Mouse (Mus musculus) naive thymus-derived CD4-positive, alpha-beta T cell, adult 2 months (primary cell): Measurements from ENCODE around the gene Ofd1.

Source experiments
- DNase-seq: peaks from one replicate; pipeline ENCODE4 v3.0.0-alpha.2; 2011; ENCODE audit warnings: low read depth

The Ofd1 gene

DNA sequence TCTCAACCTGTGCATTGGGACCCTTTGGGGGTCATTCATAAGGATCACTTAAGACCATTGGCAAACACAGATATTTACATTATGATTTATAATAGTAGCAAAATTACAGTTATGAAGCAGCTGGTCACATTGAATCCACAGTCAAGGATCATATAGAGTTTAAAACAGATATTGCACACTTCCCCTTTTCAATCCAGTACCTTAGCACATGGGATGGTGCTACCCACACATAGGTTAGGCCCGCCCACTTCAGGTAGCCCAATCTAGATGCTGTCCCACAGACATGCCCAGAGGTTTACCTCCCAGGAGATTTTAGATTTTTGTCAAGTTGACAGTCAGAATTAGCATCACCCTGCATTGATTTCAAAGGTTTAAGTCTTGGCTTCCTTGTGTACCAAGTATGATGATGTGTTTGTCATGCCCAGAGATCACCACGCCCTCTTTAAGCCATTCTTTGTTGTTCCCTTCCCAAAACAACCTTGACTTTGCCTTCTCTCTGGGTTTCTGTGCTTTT, 80.5 kb downstream of the Ofd1 start:
- DNase-seq: no peak

- DNase-seq: no peak
Measured at GRCm38 (mm10) chrX:166358955-166359354, 81.5 kb downstream of the Ofd1 start.

- DNase-seq: no peak
Measured at GRCm38 (mm10) chrX:166356276-166356675, 84.2 kb downstream of the Ofd1 start.

DNA sequence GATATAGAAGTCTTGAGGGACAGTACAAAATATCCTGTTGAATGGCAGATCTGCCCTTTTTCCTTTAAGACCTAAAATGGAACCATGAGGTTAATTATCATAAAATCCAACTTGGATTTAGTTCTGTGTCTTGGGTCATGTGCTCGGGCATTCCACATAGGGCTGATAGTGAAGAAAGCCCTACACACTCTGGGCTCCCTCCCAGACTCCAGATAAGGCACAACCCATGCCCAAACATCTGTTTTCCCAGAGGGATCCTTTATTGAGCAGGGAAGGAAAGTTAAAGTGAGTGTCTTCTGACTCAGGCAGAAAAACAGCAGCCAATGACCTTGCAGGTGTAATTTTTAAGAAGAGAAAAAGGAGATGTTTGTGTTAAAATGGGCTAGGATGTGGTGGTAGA, 85.6 kb downstream of the Ofd1 start:
- DNase-seq: no peak

- no peak for DNase-seq
Measured at GRCm38 (mm10) chrX:166353412-166353811, 87.1 kb downstream of the Ofd1 start.

GRCm38 (mm10) chrX:166351790-166352189, 88.7 kb downstream of the Ofd1 start:
- DNase-seq: peak; percentile 68

DNA sequence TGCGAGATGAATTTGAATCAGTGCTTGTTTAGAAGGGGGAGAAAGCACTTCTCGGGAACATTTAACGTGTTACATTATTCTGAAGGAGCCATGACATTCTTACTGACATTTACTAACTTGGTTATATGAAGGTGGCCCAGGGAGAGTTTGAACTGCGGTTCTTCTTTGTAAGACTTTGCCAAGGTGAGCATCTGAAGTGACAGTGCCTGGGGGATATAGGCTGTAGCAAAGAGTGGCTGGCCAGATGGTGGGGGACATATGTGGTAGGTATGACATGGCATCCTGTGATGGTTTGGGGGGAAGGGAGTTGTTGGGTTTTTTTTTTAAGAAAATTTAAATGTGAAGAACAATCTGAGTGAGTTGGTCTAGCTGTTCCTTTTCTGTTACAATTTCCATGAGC, 91.9 kb downstream of the Ofd1 start:
- no peak for DNase-seq

- no peak for DNase-seq
Measured at GRCm38 (mm10) chrX:166348086-166348485, 92.4 kb downstream of the Ofd1 start.

DNA sequence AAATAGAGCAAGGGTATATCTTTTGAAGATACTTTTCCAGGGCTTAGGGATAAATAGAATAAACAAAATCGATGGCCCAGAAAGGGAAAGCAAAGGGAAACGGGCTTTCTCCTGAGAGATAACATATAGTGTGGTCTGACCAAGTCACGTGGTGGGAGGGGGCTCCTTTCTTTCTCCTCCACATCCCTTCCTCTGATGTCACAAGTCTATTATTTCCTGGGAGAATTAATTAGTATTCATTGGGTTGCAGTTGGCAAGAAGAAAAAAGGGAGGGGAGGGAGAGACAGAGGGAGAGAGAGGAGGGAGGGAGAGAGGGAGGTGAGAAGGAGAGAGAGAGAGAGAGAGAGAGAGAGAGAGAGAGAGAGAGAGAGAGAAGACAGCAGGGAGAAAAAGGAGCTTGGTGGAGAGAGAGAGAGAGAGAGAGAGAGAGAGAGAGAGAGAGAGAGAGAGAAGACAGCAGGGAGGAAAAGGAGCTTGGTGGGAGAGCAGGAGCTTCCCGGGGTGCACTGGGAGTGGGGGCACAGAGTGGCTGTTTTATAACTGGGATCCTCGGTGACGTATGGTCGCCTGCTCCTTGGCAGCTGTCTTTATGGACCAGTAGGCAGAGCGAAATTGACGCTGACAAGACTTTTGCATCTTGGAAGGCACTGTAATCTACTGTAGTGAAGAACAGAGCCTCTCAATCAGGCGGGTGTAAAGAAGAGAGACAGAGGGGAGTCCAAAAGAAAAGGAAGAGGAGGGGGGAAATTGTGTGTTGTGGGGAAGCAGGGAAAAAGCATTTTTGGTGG, 96.1 kb downstream of the Ofd1 start:
- DNase-seq: no peak

GRCm38 (mm10) chrX:166341795-166342194, 98.7 kb downstream of the Ofd1 start:
- DNase-seq: no peak
